Mouse (Mus musculus): Measurements from ENCODE around the gene Tmem184b. TPM values are rescaled to one million over a fixed set of nuclear protein-coding genes. Genes with fewer than 3 reads are reported as not detected.

Gene Tmem184b
- polyA plus RNA-seq, 1 experiment from 2014 or later: 43.6 TPM

GRCm38 (mm10) chr15:79440223-79440622 is 36.9 kb upstream of the Tmem184b start:
- ATAC-seq: no peak
- Histone ChIP-seq H3K27ac (ENCODE audit: low read length) (0 out of 2 replicates have a peak overlapping the region, but pooled peaks have one; percentile 33), H3K4me1 (ENCODE audit: control insufficient read depth, insufficient read depth, low read length) (peaks cover 37% of the 10 kb centered on the region), H3K36me3 (ENCODE audit: control insufficient read depth, insufficient read depth, low read length) (peaks cover 4% of the 10 kb centered on the region; the same call in 1 of the 2 replicates), H3K27me3 (replicated peaks; ENCODE audit: control insufficient read depth, insufficient read depth, low read length) (no peaks in the 10 kb centered on the region), H3K4me3 (ENCODE audit: low read length) (peak overlapping the region; percentile 87), H3K9ac (ENCODE audit: low read depth, low read length) (peak overlapping the region; percentile 97; the same call in 1 of the 2 replicates), H3K4me2 (ENCODE audit: low read depth, low read length) (peak overlapping the region; percentile 58), H3K9me3 (ENCODE audit: control insufficient read depth, low read length) (no peaks in the 10 kb centered on the region)
- 64% methylated on average over 4 of the region's 4 CpGs for WGBS

GRCm38 (mm10) chr15:79439386-79439785 is 36.0 kb upstream of the Tmem184b start:
- Histone ChIP-seq H3K4me3 (ENCODE audit: low read length) (no peak overlapping the region; the same call in 1 of the 2 replicates), H3K27ac (ENCODE audit: low read length) (no peak overlapping the region), H3K9ac (ENCODE audit: low read depth, low read length) (peak overlapping the region; percentile 31; the same call in 1 of the 2 replicates), H3K4me1 (ENCODE audit: control insufficient read depth, insufficient read depth, low read length) (peaks cover 38% of the 10 kb centered on the region), H3K4me2 (ENCODE audit: low read depth, low read length) (no peak overlapping the region; the same call in 1 of the 2 replicates), H3K36me3 (ENCODE audit: control insufficient read depth, insufficient read depth, low read length) (peaks cover 4% of the 10 kb centered on the region; the same call in 1 of the 2 replicates), H3K27me3 (replicated peaks; ENCODE audit: control insufficient read depth, insufficient read depth, low read length) (no peaks in the 10 kb centered on the region), H3K9me3 (ENCODE audit: control insufficient read depth, low read length) (no peaks in the 10 kb centered on the region)
- 57% methylated on average over 4 of the region's 4 CpGs for WGBS
- no peak for ATAC-seq

DNA sequence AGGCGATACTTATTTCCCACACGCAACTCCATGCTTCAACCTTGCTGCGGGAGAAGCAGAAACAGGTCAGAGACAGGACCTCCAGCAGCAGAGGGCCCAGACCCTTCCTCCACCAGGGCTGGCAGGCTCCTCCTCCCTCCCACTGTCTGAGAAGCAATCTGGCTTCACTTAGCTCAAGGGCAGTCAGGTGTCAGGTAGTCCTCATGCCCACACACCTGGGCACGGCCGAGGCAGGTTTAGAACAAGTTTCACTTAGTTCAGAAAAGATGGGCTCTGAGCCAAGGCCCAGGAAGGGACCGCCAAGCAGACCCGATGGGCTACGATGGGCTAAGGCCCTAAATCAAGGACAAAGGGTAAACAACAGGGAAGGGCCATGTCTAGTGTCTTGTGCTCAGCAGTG is 35.4 kb upstream of the Tmem184b start:
- Histone ChIP-seq H3K9me3 (ENCODE audit: control insufficient read depth, low read length) (no peaks in the 10 kb centered on the region), H3K36me3 (ENCODE audit: control insufficient read depth, insufficient read depth, low read length) (peaks cover 7% of the 10 kb centered on the region; the same call in 1 of the 2 replicates), H3K4me1 (ENCODE audit: control insufficient read depth, insufficient read depth, low read length) (peaks cover 38% of the 10 kb centered on the region), H3K27me3 (replicated peaks; ENCODE audit: control insufficient read depth, insufficient read depth, low read length) (no peaks in the 10 kb centered on the region), H3K4me3 (ENCODE audit: low read length) (no peak overlapping the region), H3K4me2 (ENCODE audit: low read depth, low read length) (no peak overlapping the region), H3K9ac (ENCODE audit: low read depth, low read length) (peak overlapping the region; percentile 36; the same call in 1 of the 2 replicates), H3K27ac (ENCODE audit: low read length) (no peak overlapping the region)
- no peak for ATAC-seq
- 49% methylated on average over 8 of the region's 8 CpGs for WGBS

DNA sequence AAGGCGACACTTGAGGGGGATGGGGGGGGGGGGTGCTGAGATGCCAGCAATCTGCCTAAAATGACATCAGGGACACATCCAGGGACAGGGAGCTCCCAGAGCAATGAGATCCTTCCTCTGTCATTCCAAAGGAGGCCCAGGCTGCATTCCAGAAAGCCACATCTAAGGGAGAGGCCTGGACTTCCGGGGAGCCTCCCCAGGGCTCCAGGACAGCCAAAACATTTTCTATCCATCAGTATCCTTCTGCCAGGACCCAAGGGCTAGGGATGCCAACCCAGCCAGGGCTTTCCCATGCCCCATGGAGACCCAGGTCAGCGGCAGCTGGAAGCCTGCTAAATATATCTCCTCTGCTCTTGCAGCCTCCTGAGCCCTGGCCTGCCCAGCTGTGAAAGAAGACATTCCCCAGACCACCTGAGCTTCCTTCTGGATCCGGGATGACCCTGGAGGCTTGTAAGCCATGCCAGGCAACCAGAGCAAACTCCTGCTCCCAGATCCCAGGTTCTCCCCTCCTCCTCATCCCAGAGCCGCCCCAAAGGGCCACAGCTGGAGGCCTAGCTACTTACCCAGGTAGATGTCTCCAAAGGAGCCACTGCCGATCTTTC is 34.9 kb upstream of the Tmem184b start:
- Histone ChIP-seq H3K9me3 (ENCODE audit: control insufficient read depth, low read length) (no peaks in the 10 kb centered on the region), H3K27ac (ENCODE audit: low read length) (no peak overlapping the region), H3K4me1 (ENCODE audit: control insufficient read depth, insufficient read depth, low read length) (peaks cover 40% of the 10 kb centered on the region), H3K36me3 (ENCODE audit: control insufficient read depth, insufficient read depth, low read length) (peaks cover 7% of the 10 kb centered on the region; the same call in 1 of the 2 replicates), H3K9ac (ENCODE audit: low read depth, low read length) (peak overlapping the region; percentile 36; the same call in 1 of the 2 replicates), H3K4me3 (ENCODE audit: low read length) (no peak overlapping the region), H3K4me2 (ENCODE audit: low read depth, low read length) (0 out of 2 replicates have a peak overlapping the region, but pooled peaks have one; percentile 2), H3K27me3 (replicated peaks; ENCODE audit: control insufficient read depth, insufficient read depth, low read length) (no peaks in the 10 kb centered on the region)
- ATAC-seq: no peak
- 58% methylated on average over 6 of the region's 6 CpGs for WGBS

- 83% methylated on average over 12 of the region's 12 CpGs for WGBS
- Histone ChIP-seq H3K9ac (ENCODE audit: low read depth, low read length) (no peak overlapping the region), H3K36me3 (ENCODE audit: control insufficient read depth, insufficient read depth, low read length) (peaks cover 7% of the 10 kb centered on the region; the same call in 1 of the 2 replicates), H3K4me3 (ENCODE audit: low read length) (no peak overlapping the region), H3K27ac (ENCODE audit: low read length) (no peak overlapping the region), H3K4me1 (ENCODE audit: control insufficient read depth, insufficient read depth, low read length) (peaks cover 45% of the 10 kb centered on the region), H3K27me3 (replicated peaks; ENCODE audit: control insufficient read depth, insufficient read depth, low read length) (no peaks in the 10 kb centered on the region), H3K4me2 (ENCODE audit: low read depth, low read length) (no peak overlapping the region), H3K9me3 (ENCODE audit: control insufficient read depth, low read length) (no peaks in the 10 kb centered on the region)
- no peak for ATAC-seq
Observed at GRCm38 (mm10) chr15:79437541-79438208, 34.3 kb upstream of the Tmem184b start.

DNA sequence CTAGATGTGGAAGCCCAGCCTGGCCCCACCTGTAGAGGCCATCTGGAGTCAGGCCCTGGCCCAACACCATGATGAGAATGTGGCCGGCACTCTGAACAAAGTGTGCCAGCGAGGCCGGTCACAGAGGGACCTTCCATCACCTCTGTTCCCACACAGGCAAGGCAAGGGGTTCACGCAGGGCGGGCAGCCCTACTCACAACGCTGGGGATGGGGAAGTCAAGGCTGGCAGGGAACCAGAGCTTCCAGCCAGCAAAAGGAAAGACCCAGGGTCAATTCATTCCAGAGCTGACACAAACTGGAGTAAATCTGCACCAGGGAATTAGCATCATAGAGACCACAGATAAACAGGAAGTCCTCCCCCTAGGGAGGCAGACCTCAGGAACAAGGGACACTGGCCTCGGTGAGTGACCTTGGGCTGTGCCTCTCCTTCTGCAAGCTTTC is 33.1 kb upstream of the Tmem184b start:
- H3K36me3 ChIP-seq (ENCODE audit: control insufficient read depth, insufficient read depth, low read length): peaks cover 7% of the 10 kb centered on the region; the same call in 1 of the 2 replicates
- peaks cover 47% of the 10 kb centered on the region for H3K4me1 ChIP-seq (ENCODE audit: control insufficient read depth, insufficient read depth, low read length)

DNA sequence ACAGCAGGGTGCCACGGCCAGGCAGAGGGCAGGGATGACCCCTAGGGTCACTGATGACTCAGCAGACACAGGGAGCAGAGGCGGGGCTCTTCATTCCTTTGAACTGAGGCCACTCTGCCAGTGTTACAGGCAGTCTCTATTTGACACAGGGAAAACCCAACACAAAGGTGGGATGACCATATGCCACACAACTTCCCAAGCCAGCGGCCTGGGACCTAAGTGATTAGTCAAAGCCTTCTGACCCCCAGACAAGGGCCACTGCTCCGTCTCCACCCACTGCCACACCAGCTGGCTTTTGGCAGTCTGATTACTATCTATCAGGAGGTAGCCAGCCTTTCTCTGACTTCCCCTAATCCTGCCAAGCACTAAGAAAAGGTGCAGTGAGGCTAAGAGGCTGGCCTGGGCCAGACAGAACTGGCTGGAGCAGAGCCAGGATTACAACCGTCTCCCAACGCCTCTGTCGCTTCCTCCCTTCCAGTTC is 31.9 kb upstream of the Tmem184b start:
- H3K9me3 ChIP-seq (ENCODE audit: control insufficient read depth, low read length): no peaks in the 10 kb centered on the region
- ATAC-seq: no peak
- peaks cover 41% of the 10 kb centered on the region for H3K4me1 ChIP-seq (ENCODE audit: control insufficient read depth, insufficient read depth, low read length)
- H3K4me3 ChIP-seq (ENCODE audit: low read length): no peak overlapping the region
- H3K36me3 ChIP-seq (ENCODE audit: control insufficient read depth, insufficient read depth, low read length): peaks cover 7% of the 10 kb centered on the region; the same call in 1 of the 2 replicates
- H3K27me3 ChIP-seq (replicated peaks; ENCODE audit: control insufficient read depth, insufficient read depth, low read length): no peaks in the 10 kb centered on the region
- H3K27ac ChIP-seq (ENCODE audit: low read length): 0 out of 2 replicates have a peak overlapping the region, but pooled peaks have one; percentile 3
- no peak overlapping the region for H3K4me2 ChIP-seq (ENCODE audit: low read depth, low read length)
- H3K9ac ChIP-seq (ENCODE audit: low read depth, low read length): no peak overlapping the region
- 45% methylated on average over 7 of the region's 7 CpGs for WGBS

More for the DNA sequence above, 33.1 kb upstream of the Tmem184b start:
- Histone ChIP-seq H3K9ac (ENCODE audit: low read depth, low read length) (0 out of 2 replicates have a peak overlapping the region, but pooled peaks have one; percentile 23), H3K4me3 (ENCODE audit: low read length) (no peak overlapping the region), H3K27me3 (replicated peaks; ENCODE audit: control insufficient read depth, insufficient read depth, low read length) (no peaks in the 10 kb centered on the region), H3K4me2 (ENCODE audit: low read depth, low read length) (no peak overlapping the region), H3K27ac (ENCODE audit: low read length) (no peak overlapping the region), H3K9me3 (ENCODE audit: control insufficient read depth, low read length) (no peaks in the 10 kb centered on the region)
- no peak for ATAC-seq
- 55% methylated on average over 7 of the region's 7 CpGs for WGBS

DNA sequence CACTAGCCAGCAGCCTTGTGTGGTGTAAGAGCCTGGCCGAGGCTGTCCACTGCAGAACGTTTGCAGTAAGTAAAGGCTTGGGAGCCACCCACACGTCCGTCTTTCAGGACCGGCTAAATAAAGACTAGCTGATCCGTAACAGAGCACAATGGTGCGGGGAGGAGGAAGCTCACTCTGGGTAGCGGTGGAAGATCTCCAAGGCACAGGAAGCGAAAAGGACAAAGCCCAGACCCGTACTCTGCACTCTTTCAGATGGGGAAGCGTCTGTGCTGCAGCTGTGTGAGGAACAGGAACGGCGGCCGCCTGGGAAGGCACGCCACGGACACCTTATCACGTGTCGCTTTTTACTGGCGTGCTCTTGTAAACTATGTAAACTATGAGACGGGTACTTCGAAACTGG is 29.5 kb upstream of the Tmem184b start:
- H3K4me1 ChIP-seq (ENCODE audit: control insufficient read depth, insufficient read depth, low read length): peaks cover 23% of the 10 kb centered on the region
- H3K4me3 ChIP-seq (ENCODE audit: low read length): no peak overlapping the region
- peaks cover 11% of the 10 kb centered on the region for H3K36me3 ChIP-seq (ENCODE audit: control insufficient read depth, insufficient read depth, low read length)
- no peak overlapping the region for H3K9ac ChIP-seq (ENCODE audit: low read depth, low read length)
- 41% methylated on average over 21 of the region's 21 CpGs for WGBS
- H3K9me3 ChIP-seq (ENCODE audit: control insufficient read depth, low read length): no peaks in the 10 kb centered on the region
- H3K27ac ChIP-seq (ENCODE audit: low read length): peak overlapping the region; percentile 70
- peak; percentile 75 for ATAC-seq
- H3K27me3 ChIP-seq (replicated peaks; ENCODE audit: control insufficient read depth, insufficient read depth, low read length): no peaks in the 10 kb centered on the region
- H3K4me2 ChIP-seq (ENCODE audit: low read depth, low read length): peak overlapping the region; percentile 4

DNA sequence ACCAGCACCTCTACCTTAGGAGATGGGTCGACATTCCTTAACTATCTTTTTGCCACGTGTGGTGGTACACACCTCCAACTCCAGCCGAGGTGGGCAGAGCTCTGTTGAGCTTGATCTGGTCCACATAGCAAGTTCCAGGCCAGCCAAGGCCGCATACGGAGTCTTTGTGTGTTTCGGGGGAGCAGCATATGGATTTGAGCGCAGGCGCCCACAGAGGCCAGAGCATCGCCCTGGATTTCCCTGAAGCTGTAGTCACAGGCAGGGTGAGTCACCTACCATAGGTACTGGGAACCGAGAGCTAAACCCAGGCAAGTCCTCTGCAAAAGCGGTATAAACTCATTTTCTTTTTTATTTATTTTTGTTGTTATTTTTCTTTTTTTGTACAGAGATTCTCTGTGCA is 29.0 kb upstream of the Tmem184b start:
- Histone ChIP-seq H3K9ac (ENCODE audit: low read depth, low read length) (no peak overlapping the region), H3K27me3 (replicated peaks; ENCODE audit: control insufficient read depth, insufficient read depth, low read length) (no peaks in the 10 kb centered on the region), H3K27ac (ENCODE audit: low read length) (peak overlapping the region; percentile 70), H3K9me3 (ENCODE audit: control insufficient read depth, low read length) (no peaks in the 10 kb centered on the region), H3K36me3 (ENCODE audit: control insufficient read depth, insufficient read depth, low read length) (peaks cover 8% of the 10 kb centered on the region), H3K4me2 (ENCODE audit: low read depth, low read length) (no peak overlapping the region), H3K4me1 (ENCODE audit: control insufficient read depth, insufficient read depth, low read length) (peaks cover 23% of the 10 kb centered on the region), H3K4me3 (ENCODE audit: low read length) (no peak overlapping the region)
- ATAC-seq: no peak
- WGBS: 76% methylated on average over 11 of the region's 11 CpGs

All from intestine, embryonic 16.5 days (tissue).